Mouse (Mus musculus) heart, embryonic 12.5 days (tissue): ENCODE measurements at regions not wholly inside any gene's neighbourhood (a gene's known extent, or its start where the extent isn't known, plus 50 kb on each side); places are given as distances from the start of the nearest gene placed in this dataset.
"Not testable (repeated sequence)": the region's sequence is repeated elsewhere in the genome, so short reads cannot be mapped to it uniquely, and the experiment has no call there.

Experiments used
- ATAC-seq: fragments of 200-750 bp; cut with Nextera tagmentation; 2 replicates; pipeline ENCODE4 v1.8.0; 2017; ENCODE audit warnings: moderate TSS enrichment, moderate library complexity; ENCODE audit not compliant: insufficient number of reproducible peaks, low FRiP score
- H3K27ac ChIP-seq: fragments of 300-500 bp; sonication (generic); 2 replicates; pipeline ENCODE4 v1.5.1; 2016; ENCODE audit warnings: mild to moderate bottlenecking, moderate library complexity; ENCODE audit not compliant: poor library complexity, severe bottlenecking
- H3K27me3 ChIP-seq: fragments of 300-500 bp; sonication (generic); replicated peaks from 2 replicates; pipeline ENCODE4 v1.6.1; 2016; ENCODE audit warnings: mild to moderate bottlenecking, moderate library complexity
- H3K36me3 ChIP-seq: fragments of 300-500 bp; sonication (generic); 2 replicates; pipeline ENCODE4 v1.6.1; 2016; ENCODE audit warnings: mild to moderate bottlenecking, moderate library complexity
- H3K4me1 ChIP-seq: fragments of 300-500 bp; sonication (generic); replicated peaks from 2 replicates; pipeline ENCODE4 v1.6.1; 2016; ENCODE audit warnings: mild to moderate bottlenecking
- H3K4me2 ChIP-seq: fragments of 300-500 bp; sonication (generic); 2 replicates; pipeline ENCODE4 v1.6.1; 2016; ENCODE audit warnings: mild to moderate bottlenecking, moderate library complexity
- H3K4me3 ChIP-seq: fragments of 300-500 bp; sonication (generic); 2 replicates; pipeline ENCODE4 v1.5.1; 2016; ENCODE audit warnings: mild to moderate bottlenecking
- H3K9ac ChIP-seq: fragments of 300-500 bp; sonication (generic); 2 replicates; pipeline ENCODE4 v1.6.1; 2016; ENCODE audit warnings: mild to moderate bottlenecking, moderate library complexity
- H3K9me3 ChIP-seq: fragments of 300-500 bp; sonication (generic); replicated peaks from 2 replicates; pipeline ENCODE4 v1.6.1; 2016; ENCODE audit warnings: mild to moderate bottlenecking, moderate library complexity
- WGBS: fragments of 180-500 bp; shearing (Covaris S2); methylation state at CpG from one replicate; pipeline ENCODE4 v1.1.7; 2016; 5-methylcytosine and 5-hydroxymethylcytosine counted together

- no peak overlapping the region for H3K4me2 ChIP-seq
- WGBS, result 69% methylated on average over 4 of the region's 4 CpGs
These were observed 284.0 kb downstream of the Rapgef2 start for GRCm38 (mm10) chr3:79002173-79002848.

GRCm38 (mm10) chr3:79001754-79002153, 284.6 kb downstream of the Rapgef2 start:
- no peak for ATAC-seq
- Histone ChIP-seq H3K36me3 (no peaks in the 10 kb centered on the region), H3K27ac (no peak overlapping the region), H3K4me2 (no peak overlapping the region), H3K27me3 (no peaks in the 10 kb centered on the region), H3K4me3 (no peak overlapping the region), H3K9ac (no peak overlapping the region), H3K9me3 (no peaks in the 10 kb centered on the region), H3K4me1 (no peaks in the 10 kb centered on the region)
- WGBS, result 70% methylated on average over 4 of the region's 4 CpGs

More at GRCm38 (mm10) chr3:79002173-79002848, 284.0 kb downstream of the Rapgef2 start:
- Histone ChIP-seq H3K27me3 (no peaks in the 10 kb centered on the region), H3K9ac (no peak overlapping the region), H3K4me1 (no peaks in the 10 kb centered on the region), H3K36me3 (no peaks in the 10 kb centered on the region), H3K27ac (no peak overlapping the region), H3K4me3 (no peak overlapping the region), H3K9me3 (no peaks in the 10 kb centered on the region)
- no peak for ATAC-seq

GRCm38 (mm10) chr3:79000293-79000692, 286.0 kb downstream of the Rapgef2 start:
- H3K27ac ChIP-seq, result no peak overlapping the region
- ATAC-seq, result no peak
- WGBS, result 78% methylated on average over 2 of the region's 2 CpGs
- no peak overlapping the region for H3K4me2 ChIP-seq
- no peaks in the 10 kb centered on the region for H3K27me3 ChIP-seq
- no peaks in the 10 kb centered on the region for H3K9me3 ChIP-seq
- H3K4me3 ChIP-seq, result no peak overlapping the region
- no peaks in the 10 kb centered on the region for H3K4me1 ChIP-seq
- H3K36me3 ChIP-seq, result no peaks in the 10 kb centered on the region
- H3K9ac ChIP-seq, result no peak overlapping the region

- Histone ChIP-seq H3K9ac (no peak overlapping the region), H3K36me3 (no peaks in the 10 kb centered on the region), H3K4me1 (no peaks in the 10 kb centered on the region), H3K4me2 (no peak overlapping the region), H3K4me3 (no peak overlapping the region), H3K9me3 (no peaks in the 10 kb centered on the region), H3K27me3 (no peaks in the 10 kb centered on the region), H3K27ac (no peak overlapping the region)
- 56% methylated on average over 3 of the region's 3 CpGs for WGBS
- no peak for ATAC-seq
These were observed 286.5 kb downstream of the Rapgef2 start for GRCm38 (mm10) chr3:78999803-79000202.

DNA sequence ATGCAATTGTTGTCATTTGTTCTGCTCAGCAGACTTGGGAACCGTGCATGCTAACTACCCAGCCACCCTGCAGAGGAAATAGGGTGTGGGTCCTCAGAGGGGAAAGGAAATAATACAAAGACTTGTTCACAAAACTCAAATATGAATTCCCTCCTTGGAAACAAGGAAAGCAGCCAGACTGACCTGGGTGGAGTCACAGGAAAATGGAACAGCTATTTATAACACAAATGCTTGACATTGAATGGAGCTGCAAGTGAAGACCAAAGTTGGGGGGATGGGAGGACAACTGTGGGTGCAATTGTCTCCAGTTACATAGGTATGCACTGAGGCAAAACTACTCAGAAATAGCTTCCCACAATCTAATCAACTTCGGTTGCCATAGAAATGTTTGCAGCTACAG, 298.2 kb downstream of the Rapgef2 start:
- 57% methylated on average over 2 of the region's 2 CpGs for WGBS
- Histone ChIP-seq H3K9me3 (no peaks in the 10 kb centered on the region), H3K27ac (no peak overlapping the region), H3K36me3 (no peaks in the 10 kb centered on the region), H3K4me2 (no peak overlapping the region), H3K9ac (no peak overlapping the region), H3K4me3 (no peak overlapping the region), H3K4me1 (peaks cover 12% of the 10 kb centered on the region), H3K27me3 (no peaks in the 10 kb centered on the region)
- no peak for ATAC-seq

- H3K36me3 ChIP-seq, result no peaks in the 10 kb centered on the region
- WGBS, result 62% methylated on average over 7 of the region's 7 CpGs
- H3K4me1 ChIP-seq, result peaks cover 12% of the 10 kb centered on the region
- H3K27ac ChIP-seq, result no peak overlapping the region
- H3K9ac ChIP-seq, result no peak overlapping the region
- ATAC-seq, result no peak
- no peak overlapping the region for H3K4me2 ChIP-seq
- no peaks in the 10 kb centered on the region for H3K9me3 ChIP-seq
- H3K27me3 ChIP-seq, result no peaks in the 10 kb centered on the region
- no peak overlapping the region for H3K4me3 ChIP-seq
These were observed 299.6 kb downstream of the Rapgef2 start for GRCm38 (mm10) chr3:78986726-78987125.

DNA sequence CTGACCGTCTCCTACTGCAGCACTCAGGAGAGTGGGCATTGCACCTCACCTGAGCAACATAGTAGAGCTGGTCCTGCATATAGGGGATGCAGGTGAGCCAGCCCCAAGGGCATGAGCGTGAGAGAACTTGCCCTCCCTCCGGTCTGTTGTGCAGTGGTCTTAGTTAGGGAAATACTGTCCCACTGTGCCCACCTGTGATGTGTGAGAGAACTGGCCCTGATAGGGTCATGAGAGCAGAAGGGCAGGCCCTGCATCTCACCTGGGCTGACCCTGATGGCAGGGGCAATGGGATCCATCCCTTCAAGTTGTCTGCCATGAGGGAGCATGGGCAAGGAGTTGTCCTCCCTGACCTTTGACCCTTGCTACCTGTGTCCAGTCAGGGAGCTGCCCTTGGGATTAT, 305.3 kb downstream of the Rapgef2 start:
- no peak overlapping the region for H3K9ac ChIP-seq
- no peak overlapping the region for H3K4me3 ChIP-seq
- WGBS, result 78% methylated on average over 3 of the region's 3 CpGs
- ATAC-seq, result 0 out of 2 replicates have a peak, but pooled peaks have one; percentile 11
- no peaks in the 10 kb centered on the region for H3K4me1 ChIP-seq
- H3K4me2 ChIP-seq, result no peak overlapping the region
- no peaks in the 10 kb centered on the region for H3K36me3 ChIP-seq
- H3K27ac ChIP-seq, result no peak overlapping the region
- no peaks in the 10 kb centered on the region for H3K9me3 ChIP-seq
- no peaks in the 10 kb centered on the region for H3K27me3 ChIP-seq

DNA sequence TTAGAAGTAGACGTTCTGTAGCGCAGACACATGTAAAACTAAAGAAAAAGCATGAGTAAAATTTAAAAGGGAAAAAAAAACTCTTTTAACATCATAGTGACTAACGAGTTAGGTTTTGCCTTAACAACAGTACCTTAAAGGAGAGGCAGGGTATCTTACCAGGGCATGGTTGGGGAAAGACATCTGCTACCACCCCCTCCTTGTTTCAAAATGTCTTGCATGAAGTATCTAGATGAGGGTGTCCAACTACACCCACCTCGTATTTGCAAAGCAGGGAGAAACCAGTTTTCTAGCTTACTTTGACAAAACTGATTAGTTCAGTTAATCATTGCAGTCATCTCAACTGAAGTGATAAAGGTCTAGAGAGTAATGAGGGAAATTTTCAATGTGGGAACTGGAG, 307.5 kb downstream of the Rapgef2 start:
- no peak overlapping the region for H3K9ac ChIP-seq
- H3K4me2 ChIP-seq, result no peak overlapping the region
- no peaks in the 10 kb centered on the region for H3K9me3 ChIP-seq
- WGBS, result 73% methylated on average over 4 of the region's 4 CpGs
- H3K4me3 ChIP-seq, result no peak overlapping the region
- no peak overlapping the region for H3K27ac ChIP-seq
- ATAC-seq, result no peak
- no peaks in the 10 kb centered on the region for H3K27me3 ChIP-seq
- no peaks in the 10 kb centered on the region for H3K36me3 ChIP-seq
- H3K4me1 ChIP-seq, result no peaks in the 10 kb centered on the region

DNA sequence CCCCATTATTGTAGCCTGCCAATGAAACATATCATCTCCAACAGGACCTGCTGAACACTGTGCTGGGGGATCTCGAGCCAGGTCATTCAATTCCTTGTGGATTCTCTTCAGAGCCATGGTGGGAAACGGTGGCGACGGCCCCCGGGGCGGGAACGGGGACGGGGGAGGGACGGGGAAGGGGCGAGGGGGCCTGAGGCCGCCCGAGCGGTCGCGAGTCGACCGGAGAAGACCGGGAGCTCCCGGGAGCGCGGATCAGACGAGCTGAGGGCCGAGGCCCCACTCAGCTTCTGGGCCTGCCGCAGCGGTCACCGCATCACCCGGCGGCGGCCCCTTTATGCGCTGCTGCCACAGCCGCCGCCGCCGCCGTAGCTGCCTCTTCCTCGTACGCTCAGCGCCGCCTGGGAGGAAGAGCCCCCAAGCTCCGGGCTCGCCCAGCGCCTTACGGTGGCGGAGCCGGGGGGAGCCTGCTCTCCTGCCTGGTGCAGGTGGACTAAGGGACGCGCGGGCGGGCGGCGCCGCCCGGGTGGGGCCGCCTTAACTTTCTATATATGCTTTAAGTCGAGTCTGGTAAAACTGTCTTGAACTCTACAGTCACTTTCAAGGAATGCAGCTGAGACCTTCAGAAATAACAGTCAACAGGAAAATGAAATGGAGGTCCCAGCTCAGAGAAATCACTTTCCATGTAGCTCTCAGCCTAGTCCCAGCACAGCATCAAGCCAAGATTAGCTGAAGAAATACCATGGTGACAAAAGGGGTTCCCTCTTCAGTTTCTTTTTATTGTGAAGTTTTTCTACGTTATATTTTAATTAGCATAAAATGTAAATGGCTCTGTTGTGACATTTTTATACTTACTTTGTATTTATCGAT, 319.4 kb downstream of the Rapgef2 start:
- H3K4me1 ChIP-seq, H3K36me3 ChIP-seq, H3K9me3 ChIP-seq, H3K27me3 ChIP-seq, H3K27ac ChIP-seq: not testable (repeated sequence)
- Histone ChIP-seq H3K4me2 (peak overlapping the region; percentile 80), H3K9ac (peak overlapping the region; percentile 67), H3K4me3 (peak overlapping the region; percentile 58)
- peak; percentile 83 for ATAC-seq
- WGBS, result 3% methylated on average over 56 of the region's 57 CpGs

GRCm38 (mm10) chr3:78964231-78964858, 322.0 kb downstream of the Rapgef2 start:
- H3K9ac ChIP-seq, result no peak overlapping the region
- no peak for ATAC-seq
- no peaks in the 10 kb centered on the region for H3K36me3 ChIP-seq
- H3K27ac ChIP-seq, result no peak overlapping the region
- H3K27me3 ChIP-seq, result no peaks in the 10 kb centered on the region
- no peaks in the 10 kb centered on the region for H3K9me3 ChIP-seq
- H3K4me2 ChIP-seq, result no peak overlapping the region
- 79% methylated on average over 9 of the region's 9 CpGs for WGBS
- H3K4me3 ChIP-seq, result no peak overlapping the region
- no peaks in the 10 kb centered on the region; the same call in 1 of the 2 replicates for H3K4me1 ChIP-seq

DNA sequence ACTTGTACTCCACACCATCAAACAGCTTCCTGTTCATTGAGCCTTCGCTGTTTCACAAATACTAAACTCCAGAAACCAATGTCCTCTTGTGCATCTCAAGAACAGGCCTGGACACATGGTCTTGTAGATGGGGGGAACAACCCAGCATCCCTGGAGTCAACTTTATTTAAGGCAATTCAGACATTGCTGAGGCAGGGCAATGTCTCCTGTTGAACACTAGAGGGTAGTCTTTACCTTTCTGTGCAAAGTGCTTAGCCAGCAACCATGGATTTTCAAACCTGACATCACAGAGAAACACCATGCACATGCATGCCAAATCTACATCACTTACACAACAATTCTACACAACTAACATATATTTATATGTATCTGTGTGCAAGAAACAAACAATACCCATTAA, 327.5 kb downstream of the Rapgef2 start:
- 28% methylated on average over 1 of the region's 1 CpGs for WGBS
- Histone ChIP-seq H3K27ac (no peak overlapping the region), H3K27me3 (no peaks in the 10 kb centered on the region), H3K9ac (no peak overlapping the region), H3K9me3 (no peaks in the 10 kb centered on the region), H3K4me1 (peaks cover 3% of the 10 kb centered on the region; the same call in 1 of the 2 replicates), H3K4me3 (no peak overlapping the region), H3K36me3 (no peaks in the 10 kb centered on the region), H3K4me2 (no peak overlapping the region)
- peak; percentile 11; the same call in 1 of the 2 replicates for ATAC-seq
